Mouse (Mus musculus) neural tube, embryonic 11.5 days (tissue): ENCODE data around the gene Cfap97d2. TPM values are rescaled to one million over a fixed set of nuclear protein-coding genes. Genes with fewer than 3 reads are reported as not detected.

Source experiments
- ATAC-seq: fragments of 200-750 bp; cut with Nextera tagmentation; 2 replicates; pipeline ENCODE4 v1.8.0; 2017; ENCODE audit warnings: moderate number of reproducible peaks, mild to moderate bottlenecking, moderate TSS enrichment, moderate library complexity; ENCODE audit not compliant: insufficient read depth, low FRiP score, low TSS enrichment
- DNase-seq: peaks from one replicate; pipeline ENCODE4 v3.0.0-alpha.2; 2015; ENCODE audit warnings: low spot score
- H3K27ac ChIP-seq: fragments of 300-500 bp; sonication (generic); 2 replicates; pipeline ENCODE4 v1.5.1; 2014; ENCODE audit warnings: low read depth, mild to moderate bottlenecking, low read length
- H3K27me3 ChIP-seq: fragments of 300-500 bp; sonication (generic); 2 replicates; pipeline ENCODE4 v1.6.1; 2014; ENCODE audit warnings: mild to moderate bottlenecking, low read length, mixed read lengths; ENCODE audit not compliant: control insufficient read depth, insufficient read depth
- H3K36me3 ChIP-seq: fragments of 300-500 bp; sonication (generic); 2 replicates; pipeline ENCODE4 v1.6.1; 2014; ENCODE audit warnings: mild to moderate bottlenecking, low read length, moderate library complexity, mixed read lengths; ENCODE audit not compliant: control insufficient read depth, insufficient read depth
- H3K4me1 ChIP-seq: fragments of 300-500 bp; sonication (generic); 2 replicates; pipeline ENCODE4 v1.6.1; 2014; ENCODE audit warnings: low read length, mixed read lengths; ENCODE audit not compliant: control insufficient read depth, insufficient read depth
- H3K4me2 ChIP-seq: fragments of 300-500 bp; sonication (generic); 2 replicates; pipeline ENCODE4 v1.6.1; 2014; ENCODE audit warnings: low read depth, mild to moderate bottlenecking, moderate library complexity
- H3K4me3 ChIP-seq: fragments of 300-500 bp; sonication (generic); 2 replicates; pipeline ENCODE4 v1.5.1; 2014; ENCODE audit warnings: low read depth, low read length
- H3K9ac ChIP-seq: fragments of 300-500 bp; sonication (generic); 2 replicates; pipeline ENCODE4 v1.6.1; 2014; ENCODE audit warnings: mild to moderate bottlenecking, low read length
- H3K9me3 ChIP-seq: fragments of 300-500 bp; sonication (generic); 2 replicates; pipeline ENCODE4 v1.6.1; 2016; ENCODE audit warnings: low read length; ENCODE audit not compliant: control insufficient read depth
- WGBS: fragments of 180-500 bp; shearing (Covaris S2); extraction: QIAGEN DNeasy Blood & Tissue Kit; methylation state at CpG from one replicate; pipeline ENCODE4 v1.1.7; 2014; 5-methylcytosine and 5-hydroxymethylcytosine counted together
- polyA plus RNA-seq: library from polyadenylated mRNA; unstranded; fragments of >200 nt; fragmentation: Nextera tagmentation; extraction: Ambion mirVana; gene quantifications from 2 replicates; pipeline ENCODE4 v1.2.1, GENCODE M21; 2014

Gene Cfap97d2
- polyA plus RNA-seq, 1 experiment from 2014 or later: 0.52 TPM

DNA sequence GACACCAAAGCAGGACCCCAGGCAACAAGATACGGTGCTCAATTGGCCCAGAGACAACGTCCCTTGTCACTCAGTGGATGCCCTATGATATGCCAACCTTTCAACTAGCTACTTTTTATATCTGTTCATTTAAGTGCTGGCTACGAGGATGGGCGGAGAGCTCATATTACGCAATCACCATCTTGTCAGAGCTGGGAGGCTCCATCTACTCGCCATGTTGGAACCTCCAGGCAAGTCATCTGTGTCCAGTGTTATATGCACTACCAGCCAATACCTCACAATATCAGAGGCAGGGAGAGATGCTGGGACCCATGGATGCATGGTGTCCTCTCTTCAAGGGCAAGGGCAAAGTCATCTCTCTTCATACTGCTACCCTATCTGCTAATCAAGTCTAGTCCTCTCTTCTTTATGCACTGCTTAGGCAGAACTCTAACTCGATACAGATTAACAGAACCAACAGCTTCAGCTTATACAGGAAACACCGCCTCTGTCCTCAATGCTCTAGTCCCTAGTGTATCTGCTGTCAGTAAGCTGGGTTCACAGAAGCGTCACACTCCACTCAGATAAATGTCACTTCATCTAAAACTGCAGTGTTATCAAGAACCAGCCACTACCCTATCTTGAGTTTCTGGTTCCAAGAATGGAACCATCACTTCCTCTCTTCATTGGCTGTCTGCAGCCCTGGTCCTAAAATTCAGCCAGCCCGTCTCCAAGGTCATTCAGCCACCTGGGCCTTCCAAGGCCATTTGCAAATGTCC is 34.3 kb upstream of the Cfap97d2 start:
- 92% methylated on average over 10 of the region's 10 CpGs for WGBS
- Histone ChIP-seq H3K4me2 (no peak overlapping the region), H3K4me3 (no peak overlapping the region), H3K4me1 (peaks cover 4% of the 10 kb centered on the region), H3K27me3 (no peaks in the 10 kb centered on the region), H3K9me3 (no peaks in the 10 kb centered on the region), H3K36me3 (no peaks in the 10 kb centered on the region), H3K27ac (no peak overlapping the region), H3K9ac (no peak overlapping the region)
- DNase-seq (no peak), ATAC-seq (no peak)

DNA sequence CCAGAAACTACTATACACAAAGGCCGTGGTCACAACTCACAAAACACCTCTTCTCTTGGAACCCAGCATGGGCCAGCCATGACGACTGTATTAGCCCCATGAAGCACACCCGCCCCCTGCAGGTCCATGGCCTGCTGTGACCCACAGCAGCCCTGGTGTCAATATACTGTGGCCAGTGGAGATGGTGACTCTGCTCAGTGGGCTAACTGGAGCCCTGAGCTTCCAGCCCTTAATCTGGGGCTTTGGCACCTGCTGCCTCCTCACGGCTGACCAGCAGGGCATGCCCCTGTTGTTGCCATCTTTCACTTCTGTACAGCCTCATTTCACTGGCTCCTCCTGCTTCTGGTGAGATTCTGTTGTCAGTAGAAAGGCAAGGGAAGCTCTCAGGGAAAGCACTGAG is 32.5 kb upstream of the Cfap97d2 start:
- H3K27ac ChIP-seq: no peak overlapping the region
- 73% methylated on average over 4 of the region's 4 CpGs for WGBS
- no peak for DNase-seq
- H3K36me3 ChIP-seq: no peaks in the 10 kb centered on the region
- ATAC-seq: no peak
- H3K4me2 ChIP-seq: no peak overlapping the region
- H3K4me3 ChIP-seq: no peak overlapping the region
- no peak overlapping the region for H3K9ac ChIP-seq
- no peaks in the 10 kb centered on the region for H3K9me3 ChIP-seq
- peaks cover 7% of the 10 kb centered on the region for H3K4me1 ChIP-seq
- no peaks in the 10 kb centered on the region for H3K27me3 ChIP-seq

DNA sequence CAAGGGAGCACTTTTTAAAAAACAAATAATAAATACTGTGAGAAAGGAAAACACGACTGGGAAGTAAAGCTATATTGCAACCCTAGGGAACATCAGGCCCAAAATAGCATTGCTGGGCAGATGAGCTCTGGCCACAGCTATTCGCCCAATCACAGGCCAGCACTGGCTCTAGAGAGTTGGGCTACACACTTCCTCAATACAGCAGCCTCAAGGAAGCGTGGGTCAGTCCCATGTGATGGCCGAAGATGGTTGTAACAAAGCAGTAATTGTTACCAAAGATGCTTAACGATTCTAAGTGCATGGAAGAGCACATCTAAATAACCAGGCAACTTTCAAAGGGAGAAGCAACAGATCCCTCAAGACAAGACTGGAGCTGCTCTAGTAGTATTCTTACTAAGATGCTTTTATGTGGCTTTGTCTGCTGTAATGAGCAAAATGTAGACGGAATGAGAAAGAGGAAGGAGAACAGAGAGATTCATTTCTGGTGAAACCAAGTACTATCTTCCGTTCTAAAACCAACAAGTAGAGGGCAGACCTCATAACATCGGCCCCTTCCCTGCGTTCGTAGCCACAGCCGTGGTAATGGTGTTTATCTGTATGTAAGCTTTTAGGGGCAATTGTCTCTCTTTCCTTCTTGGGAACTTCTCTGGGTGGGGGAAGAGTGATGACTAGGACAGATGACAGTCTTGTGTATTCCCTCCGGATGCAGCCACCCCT is 31.2 kb upstream of the Cfap97d2 start:
- no peak overlapping the region for H3K4me2 ChIP-seq
- ATAC-seq: no peak
- H3K9me3 ChIP-seq: no peaks in the 10 kb centered on the region
- H3K36me3 ChIP-seq: no peaks in the 10 kb centered on the region
- no peak overlapping the region for H3K9ac ChIP-seq
- H3K4me1 ChIP-seq: peaks cover 7% of the 10 kb centered on the region
- no peaks in the 10 kb centered on the region; the same call in 1 of the 2 replicates for H3K27me3 ChIP-seq
- WGBS: 62% methylated on average over 12 of the region's 12 CpGs
- no peak for DNase-seq
- H3K27ac ChIP-seq: no peak overlapping the region
- no peak overlapping the region for H3K4me3 ChIP-seq

DNA sequence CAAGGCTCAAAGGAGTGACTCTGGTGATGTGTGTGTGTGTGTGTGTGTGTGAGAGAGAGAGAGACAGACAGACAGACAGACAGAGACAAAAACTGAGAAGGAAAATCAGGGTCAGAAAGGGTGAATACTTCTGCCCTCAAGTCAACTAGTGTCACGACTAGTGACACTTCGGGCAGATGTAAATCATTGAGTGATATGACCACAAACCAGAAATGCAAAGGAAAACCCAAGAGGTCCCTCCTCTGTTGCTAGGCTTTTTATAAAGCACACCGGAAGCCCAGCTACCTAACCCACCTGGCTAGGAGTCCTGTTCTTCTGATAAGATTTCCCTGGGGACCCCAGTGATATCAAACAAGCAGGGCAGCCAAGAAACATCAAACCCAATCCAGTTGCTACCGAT is 30.6 kb upstream of the Cfap97d2 start:
- Histone ChIP-seq H3K27ac (no peak overlapping the region), H3K36me3 (no peaks in the 10 kb centered on the region), H3K4me2 (peak overlapping the region; percentile 94; the same call in 1 of the 2 replicates), H3K4me1 (peaks cover 7% of the 10 kb centered on the region), H3K9ac (no peak overlapping the region), H3K4me3 (no peak overlapping the region; the same call in 1 of the 2 replicates), H3K9me3 (no peaks in the 10 kb centered on the region), H3K27me3 (no peaks in the 10 kb centered on the region; the same call in 1 of the 2 replicates)
- 79% methylated on average over 4 of the region's 4 CpGs for WGBS
- no peak for DNase-seq
- ATAC-seq: no peak

DNA sequence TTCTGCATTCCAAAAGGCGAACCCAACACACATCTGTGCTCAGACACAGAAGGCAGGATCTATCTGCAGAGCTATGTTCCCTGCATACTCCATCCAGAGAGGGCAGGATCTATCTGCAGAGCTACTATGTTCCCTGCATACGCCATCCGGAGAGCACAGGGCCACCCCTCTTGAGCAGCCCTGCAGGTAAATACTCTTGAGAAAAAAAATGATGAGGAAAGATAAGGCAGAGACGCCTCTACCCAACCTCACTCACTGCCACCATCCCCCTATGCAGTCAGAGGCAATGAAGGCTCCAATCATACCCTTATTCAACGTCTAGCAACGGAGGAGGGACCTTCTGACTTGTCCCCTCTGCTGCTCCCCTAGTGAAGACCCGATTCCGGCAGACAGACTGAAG is 30.2 kb upstream of the Cfap97d2 start:
- ATAC-seq (no peak), DNase-seq (no peak)
- Histone ChIP-seq H3K4me3 (peak overlapping the region; percentile 74), H3K27me3 (no peaks in the 10 kb centered on the region; the same call in 1 of the 2 replicates), H3K4me2 (peak overlapping the region; percentile 94), H3K27ac (no peak overlapping the region), H3K36me3 (no peaks in the 10 kb centered on the region), H3K4me1 (peaks cover 7% of the 10 kb centered on the region), H3K9ac (peak overlapping the region; percentile 67), H3K9me3 (no peaks in the 10 kb centered on the region)
- WGBS: 46% methylated on average over 8 of the region's 8 CpGs

DNA sequence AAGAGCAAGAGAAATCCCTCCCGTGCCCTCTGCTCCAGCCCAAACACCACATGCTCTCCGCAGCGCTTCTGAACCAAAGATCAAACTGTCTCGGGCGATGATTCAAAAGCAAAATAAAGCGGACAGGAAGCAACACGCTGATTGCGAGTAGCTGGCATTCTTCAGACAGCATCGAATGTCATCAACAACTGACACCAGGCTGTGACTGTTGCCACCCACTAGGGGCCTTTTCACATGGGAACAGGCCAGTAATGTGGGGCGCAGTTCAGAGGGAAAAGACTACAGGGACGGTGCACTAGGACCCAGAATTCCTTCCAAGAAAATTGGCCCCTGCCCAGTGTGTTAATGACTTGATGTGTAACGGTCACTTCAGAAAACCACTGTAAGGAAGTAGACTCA is 29.4 kb upstream of the Cfap97d2 start:
- ATAC-seq (no peak), DNase-seq (peak; percentile 41)
- Histone ChIP-seq H3K9ac (peak overlapping the region; percentile 67), H3K27me3 (no peaks in the 10 kb centered on the region; the same call in 1 of the 2 replicates), H3K27ac (no peak overlapping the region), H3K4me2 (peak overlapping the region; percentile 94), H3K4me1 (peaks cover 7% of the 10 kb centered on the region), H3K4me3 (peak overlapping the region; percentile 74), H3K9me3 (no peaks in the 10 kb centered on the region), H3K36me3 (no peaks in the 10 kb centered on the region)
- under 1% methylated on average over 12 of the region's 12 CpGs for WGBS

DNA sequence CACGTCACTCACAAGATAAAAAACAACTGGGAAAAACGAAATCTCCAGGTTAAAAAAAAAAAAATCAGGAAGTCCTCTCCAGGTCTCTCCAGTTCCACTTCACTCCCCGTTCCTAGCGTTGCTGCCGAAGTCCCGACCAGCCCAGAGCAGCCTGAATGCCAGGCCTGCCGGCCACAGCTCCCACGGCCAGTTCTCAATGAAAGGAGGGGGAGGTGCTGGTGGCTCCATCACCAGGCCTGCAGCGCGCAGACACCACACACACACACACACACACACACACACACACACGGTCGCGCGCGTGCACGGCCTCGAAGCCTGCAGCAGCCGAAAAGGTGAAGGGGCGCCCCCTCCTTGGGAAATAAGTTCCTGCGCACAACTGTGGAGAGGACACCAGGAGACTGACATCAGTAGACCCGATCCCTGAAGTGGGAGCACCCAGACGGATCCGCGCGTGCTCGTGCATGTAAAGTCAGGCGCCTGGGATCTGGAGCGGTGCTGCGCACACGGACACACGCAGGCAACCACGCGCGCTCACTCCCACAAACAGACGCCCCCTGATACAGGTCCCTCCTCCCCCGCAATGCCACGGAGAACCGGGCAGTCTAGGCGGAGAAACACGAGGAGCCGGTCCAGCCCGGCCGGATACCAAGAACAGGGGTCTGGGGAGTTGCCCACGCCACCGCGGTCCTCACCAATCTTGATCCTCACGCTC is 28.8 kb upstream of the Cfap97d2 start:
- H3K9me3 ChIP-seq: no peaks in the 10 kb centered on the region
- peaks cover 7% of the 10 kb centered on the region for H3K4me1 ChIP-seq
- H3K27me3 ChIP-seq: no peaks in the 10 kb centered on the region; the same call in 1 of the 2 replicates
- H3K27ac ChIP-seq: peak overlapping the region; percentile 81
- H3K4me2 ChIP-seq: peak overlapping the region; percentile 94
- DNase-seq: peak; percentile 78
- peak overlapping the region; percentile 74 for H3K4me3 ChIP-seq
- ATAC-seq: peak; percentile 70
- 0% methylated on average over 39 of the region's 47 CpGs for WGBS
- peak overlapping the region; percentile 67 for H3K9ac ChIP-seq
- H3K36me3 ChIP-seq: no peaks in the 10 kb centered on the region

DNA sequence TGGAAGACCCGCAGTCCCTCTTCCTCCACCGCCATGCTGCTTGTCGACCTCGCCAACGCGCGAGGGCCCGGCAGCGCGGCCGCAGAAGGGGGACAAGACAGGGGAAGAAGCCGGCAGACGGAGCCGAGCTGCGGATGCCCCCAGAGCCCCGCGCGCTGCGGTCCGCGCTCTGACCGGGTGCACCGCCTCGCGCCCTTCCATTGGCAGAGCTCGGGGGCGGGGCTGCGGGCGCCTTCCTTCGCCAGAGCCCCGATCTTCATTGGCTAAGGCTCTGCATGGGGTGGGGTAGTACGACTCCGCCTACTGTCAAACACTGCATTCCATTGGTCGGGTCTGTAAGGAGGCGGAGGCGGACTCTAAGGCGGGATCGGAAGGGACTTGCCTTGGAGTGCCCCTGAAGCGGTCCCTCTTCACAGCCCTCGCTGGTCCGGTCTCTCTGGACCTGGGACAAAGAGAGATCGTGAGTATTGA is 28.2 kb upstream of the Cfap97d2 start, which contains the start of gene Rasa3:
TSS of gene Rasa3 (minus strand) at position 191 of the 471 bp plus-strand sequence.
- Histone ChIP-seq H3K9ac (peak within 1 kb of the TSS; percentile 67), H3K4me2 (peak within 1 kb of the TSS; percentile 94), H3K27ac (peak within 1 kb of the TSS; percentile 81), H3K4me3 (peak within 1 kb of the TSS; percentile 74), H3K36me3 (no peaks in the 10 kb centered on the region), H3K4me1 (peaks cover 7% of the 10 kb centered on the region), H3K27me3 (no peaks in the 10 kb centered on the region; the same call in 1 of the 2 replicates), H3K9me3 (no peaks in the 10 kb centered on the region)
- DNase-seq: peak; percentile 96
- peak; percentile 99 for ATAC-seq
- under 1% methylated on average over 32 of the region's 42 CpGs for WGBS
